Mouse (Mus musculus) effector memory CD4-positive, alpha-beta T cell, adult 5 months (primary cell): ENCODE results near the gene Pinlyp. TPM values are rescaled to one million over a fixed set of nuclear protein-coding genes. Genes with fewer than 3 reads are reported as not detected.

ENCODE experiments used
- polyA plus RNA-seq: library from polyadenylated mRNA; unstranded; fragments of 100-300 nt; shearing (Covaris generic); gene quantifications from one replicate; pipeline ENCODE4 v1.2.1, GENCODE M21; 2017

Gene Pinlyp
- polyA plus RNA-seq: not detected

GRCm38 (mm10) chr7:24546068-24546614 is at the start of gene Pinlyp, which contains the start of gene Xrcc1:
Gene Pinlyp, minus strand, starts transcription at chr7:24546118.
Gene Xrcc1, plus strand, starts transcription at chr7:24546289.

GRCm38 (mm10) chr7:24587330-24588105 is 41.6 kb upstream of the Pinlyp start, which contains the start of the genes Ethe1 and Zfp575:
Gene Ethe1, plus strand, starts transcription at chr7:24587543.
Gene Zfp575, minus strand, starts transcription at chr7:24587641.

GRCm38 (mm10) chr7:24530062-24530931 is 15.6 kb downstream of the Pinlyp start, which contains the start of gene Irgq:
Gene Irgq, plus strand, starts transcription at chr7:24530689.

GRCm38 (mm10) chr7:24512355-24512754 is 33.6 kb downstream of the Pinlyp start, which contains the start of gene AC161166.1:
Gene AC161166.1, minus strand, starts transcription at chr7:24512455.

GRCm38 (mm10) chr7:24506838-24507725 is 38.8 kb downstream of the Pinlyp start, which contains the start of gene Zfp428:
Gene Zfp428, plus strand, starts transcription at chr7:24507006.

Other genes starting within 250 kb of the Pinlyp start
- 12.8 TPM for gene Zfp61, start 244.9 kb downstream of the Pinlyp start, polyA plus RNA-seq
- 1.7 TPM for gene Zfp94, start 229.5 kb downstream of the Pinlyp start, polyA plus RNA-seq
- not detected for gene Tescl, start 212.2 kb downstream of the Pinlyp start, polyA plus RNA-seq
- gene Lypd5, start 196.9 kb downstream of the Pinlyp start, polyA plus RNA-seq: not detected
- gene Kcnn4, start 175.9 kb downstream of the Pinlyp start, polyA plus RNA-seq: 179 TPM
- 54.1 TPM for gene Smg9, start 146.5 kb downstream of the Pinlyp start, polyA plus RNA-seq
- 0.70 TPM for gene Irgc1, start 93.8 kb downstream of the Pinlyp start, polyA plus RNA-seq
- 14.3 TPM for gene Plaur, start 83.6 kb downstream of the Pinlyp start, polyA plus RNA-seq
- gene Cadm4, start 64.1 kb downstream of the Pinlyp start, polyA plus RNA-seq: 0.40 TPM
- gene Zfp428, start 39.1 kb downstream of the Pinlyp start, polyA plus RNA-seq: 1.0 TPM
- gene AC161166.1, start 33.7 kb downstream of the Pinlyp start, polyA plus RNA-seq: not detected
- gene Irgq, start 15.4 kb downstream of the Pinlyp start, polyA plus RNA-seq: 3.6 TPM
- gene Xrcc1, start 171 bp upstream of the Pinlyp start, polyA plus RNA-seq: 49.9 TPM
- gene Ethe1, start 41.4 kb upstream of the Pinlyp start, polyA plus RNA-seq: 12.2 TPM
- 0.22 TPM for gene Zfp575, start 41.5 kb upstream of the Pinlyp start, polyA plus RNA-seq
- gene Phldb3, start 64.6 kb upstream of the Pinlyp start, polyA plus RNA-seq: 0.76 TPM
- not detected for gene Lypd3, start 90.4 kb upstream of the Pinlyp start, polyA plus RNA-seq
- not detected for gene Tex101, start 130.6 kb upstream of the Pinlyp start, polyA plus RNA-seq
- gene BC049730, start 163.1 kb upstream of the Pinlyp start, polyA plus RNA-seq: not detected
- gene Gm4763, start 180.8 kb upstream of the Pinlyp start, polyA plus RNA-seq: not detected
- not detected for gene Cd177, start 214.2 kb upstream of the Pinlyp start, polyA plus RNA-seq
- gene Ceacam10, start 231.1 kb upstream of the Pinlyp start, polyA plus RNA-seq: not detected